ENCODE assay signal across 9 mouse cellular contexts in the genomic region with DNA sequence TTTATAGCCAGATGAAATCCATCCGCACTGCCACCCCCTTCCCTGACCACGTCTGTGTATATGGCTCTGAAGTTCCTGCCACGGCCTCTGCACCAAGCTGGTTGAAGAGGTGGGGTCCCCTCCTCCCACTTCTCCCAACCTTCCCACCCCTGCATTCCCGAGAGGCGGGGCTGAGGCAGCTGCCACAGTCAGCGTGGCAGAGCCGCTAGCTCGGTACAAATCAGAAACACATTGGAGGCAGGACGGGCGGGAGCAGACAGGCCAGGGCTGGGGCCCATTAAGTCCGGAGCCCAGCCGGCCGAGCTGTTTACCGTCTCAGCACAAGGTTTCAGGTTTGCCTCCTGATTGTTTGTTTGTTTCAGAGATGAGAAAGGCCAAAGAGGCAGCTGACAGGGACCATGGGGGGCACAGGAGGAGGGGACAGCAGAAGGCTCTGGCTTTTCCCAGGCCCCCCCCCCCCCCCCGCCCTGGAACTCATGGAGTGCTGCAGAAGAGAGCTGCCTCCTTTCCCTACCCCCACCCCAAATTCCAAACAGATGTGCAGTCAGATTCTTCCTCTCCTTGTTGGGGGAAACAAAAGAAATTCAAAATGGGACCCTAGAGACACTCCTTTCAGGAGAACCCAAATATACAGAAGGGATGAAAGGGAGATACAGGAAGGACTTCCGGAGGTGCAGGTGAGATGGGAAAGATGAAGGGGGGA. TPM values are rescaled to one million over a fixed set of nuclear protein-coding genes. Genes with fewer than 3 reads are reported as not detected.
DNase-seq lines count a peak whose midpoint lies in the region; ATAC-seq and TF ChIP-seq lines count a peak whose summit lies in the region.
"Had no signal": no experiment of that assay in that cellular context is flagged by ENCODE, and none has a peak within 500 bp of the region (broad histone marks: within the 10 kb centered on the region; RNA-seq: fewer than 3 reads in every experiment).

No protein-coding gene starts in this region.

- ATAC-seq in heart, embryonic 16.5 days (replicated peaks; ENCODE audit: extremely low read depth, insufficient read depth, low FRiP score): peak; percentile 52
- peak; percentile 53 for ATAC-seq in hindbrain, embryonic 16.5 days

- H3K4me1 ChIP-seq in heart, embryonic 16.5 days (ENCODE audit: control insufficient read depth, insufficient read depth, low read length): peaks cover 3% of the 10 kb centered on the region; the same call in 1 of the 2 replicates
- H3K4me1 ChIP-seq in hindbrain, embryonic 16.5 days (ENCODE audit: control insufficient read depth, insufficient read depth, low read depth, low read length): peaks cover 4% of the 10 kb centered on the region
- H3K4me1 ChIP-seq: liver, embryonic 15.5 days had no signal

- no peaks in the 10 kb centered on the region for H3K79me2 ChIP-seq in myocyte (ENCODE audit: control insufficient read depth, insufficient read depth)

- no peaks in the 10 kb centered on the region for H3K36me3 ChIP-seq in heart, embryonic 16.5 days (ENCODE audit: control insufficient read depth, insufficient read depth)
- H3K36me3 ChIP-seq in hindbrain, embryonic 16.5 days (ENCODE audit: control insufficient read depth, insufficient read depth, low read length): no peaks in the 10 kb centered on the region
- no peaks in the 10 kb centered on the region for H3K36me3 ChIP-seq in myocyte (ENCODE audit: control insufficient read depth, insufficient read depth)
- H3K36me3 ChIP-seq: liver, embryonic 15.5 days had no signal

- TF ChIP-seq POLR2A in myocyte (IDR thresholded peaks at IDR 0.05; ENCODE audit: insufficient read length, low read depth): no peak

- H3K9ac ChIP-seq in heart, embryonic 16.5 days (ENCODE audit: low read length): no peak overlapping the region
- H3K9ac ChIP-seq in hindbrain, embryonic 16.5 days (ENCODE audit: low read depth, low read length): peak overlapping the region; percentile 3; the same call in 1 of the 2 replicates
- H3K9ac ChIP-seq: liver, embryonic 15.5 days had no signal

- H3K4me3 ChIP-seq in heart, embryonic 16.5 days (ENCODE audit: low read length): no peak overlapping the region; the same call in 1 of the 2 replicates
- no peak overlapping the region for H3K4me3 ChIP-seq in hindbrain, embryonic 16.5 days (ENCODE audit: low read length)
- H3K4me3 ChIP-seq in myocyte: no peak overlapping the region
- H3K4me3 ChIP-seq: liver, embryonic 15.5 days had no signal

- WGBS in heart, embryonic 16.5 days: 27% methylated on average over 15 of the region's 16 CpGs
- 16% methylated on average over 15 of the region's 16 CpGs for WGBS in hindbrain, embryonic 16.5 days

- no peak overlapping the region for H3ac ChIP-seq in myocyte (ENCODE audit: control insufficient read depth, insufficient read length)

- H3K4me2 ChIP-seq in heart, embryonic 16.5 days (ENCODE audit: low read depth, low read length): peak overlapping the region; percentile 43
- H3K4me2 ChIP-seq in hindbrain, embryonic 16.5 days (ENCODE audit: low read length): peak overlapping the region; percentile 10; the same call in 1 of the 2 replicates
- H3K4me2 ChIP-seq in myocyte (ENCODE audit: low read depth): no peak overlapping the region
- H3K4me2 ChIP-seq: liver, embryonic 15.5 days had no signal

- no peaks in the 10 kb centered on the region for H3K9me3 ChIP-seq in heart, embryonic 16.5 days (replicated peaks; ENCODE audit: control insufficient read depth, low read length)
- H3K9me3 ChIP-seq in hindbrain, embryonic 16.5 days (ENCODE audit: control insufficient read depth, low read length): no peaks in the 10 kb centered on the region
- H3K9me3 ChIP-seq: liver, embryonic 15.5 days had no signal

- no peak for DNase-seq in heart, adult 8-10 months (ENCODE audit: low spot score)
- peak; percentile 79 for DNase-seq in embryo, embryonic 10.5 days (ENCODE audit: low spot score)
- no peak for DNase-seq in cerebellum, adult 9-10 months
- no peak for DNase-seq in adrenal gland, adult 2 months
- no peak for DNase-seq in cerebellum, adult 11 months

- no peak overlapping the region for H3K27ac ChIP-seq in heart, embryonic 16.5 days (ENCODE audit: low read length)
- H3K27ac ChIP-seq in hindbrain, embryonic 16.5 days (ENCODE audit: low read depth, low read length): no peak overlapping the region
- H3K27ac ChIP-seq: liver, embryonic 15.5 days had no signal

- H3K27me3 ChIP-seq in heart, embryonic 16.5 days (ENCODE audit: control insufficient read depth, insufficient read depth, low read length): peaks cover 12% of the 10 kb centered on the region
- peaks cover 6% of the 10 kb centered on the region for H3K27me3 ChIP-seq in hindbrain, embryonic 16.5 days (replicated peaks; ENCODE audit: control insufficient read depth, insufficient read depth, low read length)
- no peaks in the 10 kb centered on the region for H3K27me3 ChIP-seq in myocyte (ENCODE audit: control insufficient read depth, insufficient read depth, insufficient read length)

TF ChIP-seq in myocyte, 11 proteins besides CTCF, POLR2A, EP300 and RAD21:
- TF ChIP-seq MYOG (IDR thresholded peaks at IDR 0.05; ENCODE audit: control insufficient read depth in 1 of 3, insufficient read depth in 1 of 3, insufficient read length in 2 of 3, low read depth in 2 of 3): peak in 1 of 3 experiments; percentile 70
- TF ChIP-seq POLR2AphosphoS2 (IDR thresholded peaks at IDR 0.05; ENCODE audit: insufficient read length, low read depth): no peak
- TF ChIP-seq TCF3 (IDR thresholded peaks at IDR 0.05; ENCODE audit: insufficient read length, low read depth): no peak
- TF ChIP-seq SRF (IDR thresholded peaks at IDR 0.05; ENCODE audit: control insufficient read depth, insufficient read length, low read depth): no peak
- TF ChIP-seq USF1 (IDR thresholded peaks at IDR 0.05; ENCODE audit: low read depth): no peak
- no peak for TF ChIP-seq MAX (IDR thresholded peaks at IDR 0.05; ENCODE audit: low read depth)
- no peak for TF ChIP-seq CEBPB (IDR thresholded peaks at IDR 0.05; ENCODE audit: insufficient read depth, poor library complexity, severe bottlenecking)
- TF ChIP-seq REST (IDR thresholded peaks at IDR 0.05; ENCODE audit: insufficient read depth, insufficient read length): no peak
- TF ChIP-seq E2F4 (IDR thresholded peaks at IDR 0.05; ENCODE audit: insufficient read depth): no peak
- peak in 2 of 3 experiments; percentile 21 to 29 for TF ChIP-seq MYOD1 (IDR thresholded peaks at IDR 0.05; ENCODE audit: control insufficient read depth in 1 of 3, insufficient read length in 2 of 3, low read depth in 2 of 3)
- TF ChIP-seq TCF12 (IDR thresholded peaks at IDR 0.05; ENCODE audit: insufficient read depth, poor library complexity, severe bottlenecking): no peak
TF ChIP-seq in myocyte: peak in this region for 2.

RNA-seq across cellular contexts. Expression of gene Pja1, which starts 22.1 kb away (rescaled TPM):
- 95.9 and 100 TPM in 2 replicates for polyA plus RNA-seq in heart, embryonic 16.5 days (2015; fragmentation: Nextera tagmentation; extraction: Ambion mirVana)
- total RNA-seq in heart, adult 8-10 months (2022): 10 to 100 TPM; 19.3 to 22.7 (median 20.8) TPM
- polyA plus RNA-seq in hindbrain, embryonic 16.5 days (2015; fragmentation: Nextera tagmentation; extraction: Ambion mirVana): 365 and 381 TPM in 2 replicates
- polyA plus RNA-seq in myocyte (2012; fragmentation: generic; extraction: Trizol): 37.6 TPM
- total RNA-seq in adrenal gland, adult 2 months (2021): 100 to 1,000 TPM; 122 to 143 TPM
- 52.0 and 53.9 TPM in 2 replicates for polyA plus RNA-seq in adrenal gland, adult 2 months (2012; rRNA removed)
